Mouse (Mus musculus) embryonic facial prominence, embryonic 12.5 days (tissue): ENCODE results near the gene Srebf2. TPM values are rescaled to one million over a fixed set of nuclear protein-coding genes. Genes with fewer than 3 reads are reported as not detected.

Experiments used
- ATAC-seq: fragments of 200-750 bp; cut with Nextera tagmentation; 2 replicates; pipeline ENCODE4 v1.8.0; 2017; ENCODE audit not compliant: insufficient number of reproducible peaks, insufficient read depth, low FRiP score, low TSS enrichment
- H3K27ac ChIP-seq: fragments of 300-500 bp; sonication (generic); 2 replicates; pipeline ENCODE4 v1.5.1; 2016; ENCODE audit warnings: mild to moderate bottlenecking
- H3K27me3 ChIP-seq: fragments of 300-500 bp; sonication (generic); 2 replicates; pipeline ENCODE4 v1.6.1; 2016; ENCODE audit warnings: mild to moderate bottlenecking, moderate library complexity
- H3K36me3 ChIP-seq: fragments of 300-500 bp; sonication (generic); 2 replicates; pipeline ENCODE4 v1.6.1; 2016; ENCODE audit warnings: mild to moderate bottlenecking
- H3K4me1 ChIP-seq: fragments of 300-500 bp; sonication (generic); 2 replicates; pipeline ENCODE4 v1.6.1; 2016
- H3K4me2 ChIP-seq: fragments of 300-500 bp; sonication (generic); replicated peaks from 2 replicates; pipeline ENCODE4 v1.6.1; 2016; ENCODE audit warnings: mild to moderate bottlenecking, moderate library complexity
- H3K4me3 ChIP-seq: fragments of 300-500 bp; sonication (generic); 2 replicates; pipeline ENCODE4 v1.5.1; 2016; ENCODE audit warnings: mild to moderate bottlenecking
- H3K9ac ChIP-seq: fragments of 300-500 bp; sonication (generic); 2 replicates; pipeline ENCODE4 v1.6.1; 2016; ENCODE audit warnings: mild to moderate bottlenecking, moderate library complexity
- H3K9me3 ChIP-seq: fragments of 300-500 bp; sonication (generic); 2 replicates; pipeline ENCODE4 v1.6.1; 2016; ENCODE audit warnings: mild to moderate bottlenecking, moderate library complexity
- WGBS: fragments of 180-500 bp; shearing (Covaris S2); methylation state at CpG from one replicate; pipeline ENCODE4 v1.1.7; 2016; 5-methylcytosine and 5-hydroxymethylcytosine counted together
- polyA plus RNA-seq: library from polyadenylated mRNA; unstranded; fragments of >200 nt; fragmentation: Nextera tagmentation; extraction: Ambion mirVana; gene quantifications from 2 replicates; pipeline ENCODE4 v1.2.1, GENCODE M21; 2016

Srebf2 gene
- polyA plus RNA-seq, 1 experiment from 2014 or later, result 200 TPM

- Histone ChIP-seq H3K36me3 (peaks cover 28% of the 10 kb centered on the region), H3K27ac (no peak overlapping the region), H3K27me3 (no peaks in the 10 kb centered on the region), H3K9ac (no peak overlapping the region), H3K4me2 (no peak overlapping the region), H3K4me1 (peaks cover 27% of the 10 kb centered on the region), H3K4me3 (no peak overlapping the region), H3K9me3 (no peaks in the 10 kb centered on the region)
- 65% methylated on average over 23 of the region's 23 CpGs for WGBS
- ATAC-seq, result no peak
Observed at GRCm38 (mm10) chr15:82167201-82168168, 20.5 kb downstream of the Srebf2 start.

- Histone ChIP-seq H3K27me3 (no peaks in the 10 kb centered on the region), H3K4me3 (no peak overlapping the region), H3K4me1 (peaks cover 27% of the 10 kb centered on the region), H3K36me3 (peaks cover 45% of the 10 kb centered on the region), H3K27ac (no peak overlapping the region), H3K9ac (no peak overlapping the region), H3K4me2 (no peak overlapping the region), H3K9me3 (no peaks in the 10 kb centered on the region)
- WGBS, result 82% methylated on average over 5 of the region's 5 CpGs
- ATAC-seq, result no peak
Observed at GRCm38 (mm10) chr15:82169671-82170070, 22.7 kb downstream of the Srebf2 start.

- Histone ChIP-seq H3K4me1 (peaks cover 23% of the 10 kb centered on the region), H3K27me3 (no peaks in the 10 kb centered on the region), H3K4me3 (no peak overlapping the region), H3K36me3 (peaks cover 55% of the 10 kb centered on the region), H3K27ac (no peak overlapping the region), H3K4me2 (no peak overlapping the region), H3K9me3 (no peaks in the 10 kb centered on the region), H3K9ac (no peak overlapping the region)
- ATAC-seq, result no peak
- 88% methylated on average over 36 of the region's 36 CpGs for WGBS
Observed at GRCm38 (mm10) chr15:82170437-82171377, 23.7 kb downstream of the Srebf2 start.

- H3K4me1 ChIP-seq, result peaks cover 4% of the 10 kb centered on the region
- no peaks in the 10 kb centered on the region for H3K9me3 ChIP-seq
- no peak overlapping the region for H3K9ac ChIP-seq
- peaks cover 73% of the 10 kb centered on the region for H3K36me3 ChIP-seq
- 86% methylated on average over 8 of the region's 8 CpGs for WGBS
- H3K4me3 ChIP-seq, result no peak overlapping the region
- no peak overlapping the region for H3K27ac ChIP-seq
- H3K27me3 ChIP-seq, result no peaks in the 10 kb centered on the region
- no peak for ATAC-seq
- H3K4me2 ChIP-seq, result no peak overlapping the region
Observed at GRCm38 (mm10) chr15:82172648-82173047, 25.7 kb downstream of the Srebf2 start.

DNA sequence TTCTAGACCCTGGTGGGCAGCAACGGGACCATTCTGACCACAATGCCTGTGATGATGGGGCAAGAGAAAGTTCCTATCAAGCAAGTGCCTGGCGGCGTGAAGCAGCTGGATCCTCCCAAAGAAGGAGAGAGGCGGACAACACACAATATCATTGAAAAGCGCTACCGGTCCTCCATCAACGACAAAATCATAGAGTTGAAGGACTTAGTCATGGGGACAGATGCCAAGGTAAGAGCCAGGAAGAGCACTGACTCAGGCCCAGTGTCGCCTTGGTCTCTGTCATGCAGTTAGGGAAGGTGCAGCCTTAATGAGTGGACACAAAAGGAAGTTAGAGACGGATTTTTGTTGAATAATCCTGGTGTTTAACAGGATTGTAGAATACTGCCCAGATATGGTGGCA lies 28.1 kb downstream of the Srebf2 start:
- WGBS, result 94% methylated on average over 9 of the region's 9 CpGs
- H3K4me1 ChIP-seq, result no peaks in the 10 kb centered on the region
- no peaks in the 10 kb centered on the region for H3K27me3 ChIP-seq
- H3K36me3 ChIP-seq, result peaks cover 93% of the 10 kb centered on the region
- H3K4me3 ChIP-seq, result no peak overlapping the region
- H3K4me2 ChIP-seq, result no peak overlapping the region
- H3K9me3 ChIP-seq, result no peaks in the 10 kb centered on the region
- no peak overlapping the region for H3K27ac ChIP-seq
- ATAC-seq, result no peak
- H3K9ac ChIP-seq, result no peak overlapping the region

DNA sequence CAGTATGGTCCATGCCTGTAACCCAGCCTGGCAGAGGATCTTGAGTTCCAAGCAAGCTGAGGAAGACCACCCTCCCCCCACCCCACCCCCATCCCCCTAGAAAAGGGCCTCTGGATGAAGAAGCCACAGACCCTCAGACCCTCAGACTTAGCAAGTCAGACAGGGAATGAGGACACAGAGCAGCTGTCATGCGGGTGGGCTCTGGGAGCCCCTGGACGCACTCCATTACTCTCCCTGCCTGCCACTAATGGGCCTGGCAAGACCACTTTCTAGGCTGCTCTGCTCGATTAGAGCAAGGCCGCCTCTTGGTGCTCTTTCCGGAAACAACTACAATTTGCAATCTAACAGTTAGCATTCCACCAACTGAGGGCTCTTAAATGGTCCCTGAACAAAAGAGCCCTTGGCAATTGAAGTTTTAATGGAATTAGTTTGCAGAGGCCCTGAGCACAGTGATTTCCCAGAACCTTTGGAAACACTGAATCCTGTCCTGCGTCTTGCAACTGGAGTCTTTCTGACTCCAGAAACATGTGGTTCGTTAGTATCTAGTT lies 30.8 kb downstream of the Srebf2 start:
- no peak overlapping the region for H3K4me3 ChIP-seq
- ATAC-seq, result no peak
- WGBS, result 92% methylated on average over 7 of the region's 7 CpGs
- no peak overlapping the region for H3K27ac ChIP-seq
- no peak overlapping the region for H3K4me2 ChIP-seq
- peaks cover 93% of the 10 kb centered on the region for H3K36me3 ChIP-seq
- peaks cover 9% of the 10 kb centered on the region for H3K9me3 ChIP-seq
- H3K27me3 ChIP-seq, result no peaks in the 10 kb centered on the region
- no peaks in the 10 kb centered on the region for H3K4me1 ChIP-seq
- no peak overlapping the region for H3K9ac ChIP-seq

DNA sequence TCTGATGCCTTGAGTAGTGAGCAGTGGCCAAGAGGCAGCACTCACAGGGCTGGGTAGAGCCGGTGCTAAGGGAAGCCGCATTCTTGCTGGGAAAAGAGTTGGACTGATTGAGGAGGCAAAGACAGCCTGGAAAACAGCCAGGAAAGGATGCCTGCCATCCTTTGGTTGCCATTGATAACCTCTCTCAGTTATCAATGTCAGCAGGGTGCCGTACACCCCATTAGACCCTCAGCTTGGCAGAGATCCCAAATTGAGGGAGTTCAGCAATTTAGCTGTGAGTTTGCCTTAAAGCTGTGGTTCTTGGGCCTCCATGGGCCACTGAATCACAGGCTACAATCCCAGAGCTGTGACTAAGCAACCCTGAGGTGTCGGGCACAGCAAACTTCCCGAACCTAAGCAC lies 34.1 kb downstream of the Srebf2 start:
- Histone ChIP-seq H3K27ac (no peak overlapping the region), H3K9me3 (peaks cover 9% of the 10 kb centered on the region), H3K4me1 (no peaks in the 10 kb centered on the region), H3K4me2 (no peak overlapping the region), H3K9ac (no peak overlapping the region), H3K27me3 (no peaks in the 10 kb centered on the region), H3K36me3 (peaks cover 99% of the 10 kb centered on the region), H3K4me3 (no peak overlapping the region)
- ATAC-seq, result no peak
- WGBS, result 96% methylated on average over 5 of the region's 5 CpGs

DNA sequence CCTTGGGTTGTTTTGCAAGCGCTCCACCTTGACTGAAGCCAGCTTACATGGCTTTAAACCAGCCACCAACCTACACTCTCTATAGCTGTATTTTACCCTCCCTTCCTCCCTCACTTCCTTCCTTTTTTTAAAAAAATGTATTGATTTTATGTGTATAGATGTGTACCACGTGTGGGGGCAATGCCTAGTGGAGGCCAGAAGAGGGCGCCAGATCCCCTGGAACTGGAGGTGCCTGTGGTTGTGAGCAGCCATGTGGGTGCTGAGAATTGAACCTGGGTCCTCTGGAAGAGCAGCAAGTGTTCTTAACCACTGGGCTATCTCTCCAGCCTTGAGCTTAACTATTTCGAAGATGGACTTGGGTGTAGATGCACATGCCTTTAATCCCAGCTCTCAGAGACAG lies 35.3 kb downstream of the Srebf2 start:
- H3K4me3 ChIP-seq, result no peak overlapping the region
- peaks cover 9% of the 10 kb centered on the region for H3K9me3 ChIP-seq
- no peak overlapping the region for H3K9ac ChIP-seq
- no peak for ATAC-seq
- no peaks in the 10 kb centered on the region for H3K27me3 ChIP-seq
- no peak overlapping the region for H3K4me2 ChIP-seq
- peaks cover 100% of the 10 kb centered on the region for H3K36me3 ChIP-seq
- no peaks in the 10 kb centered on the region for H3K4me1 ChIP-seq
- 98% methylated on average over 4 of the region's 4 CpGs for WGBS
- no peak overlapping the region for H3K27ac ChIP-seq

DNA sequence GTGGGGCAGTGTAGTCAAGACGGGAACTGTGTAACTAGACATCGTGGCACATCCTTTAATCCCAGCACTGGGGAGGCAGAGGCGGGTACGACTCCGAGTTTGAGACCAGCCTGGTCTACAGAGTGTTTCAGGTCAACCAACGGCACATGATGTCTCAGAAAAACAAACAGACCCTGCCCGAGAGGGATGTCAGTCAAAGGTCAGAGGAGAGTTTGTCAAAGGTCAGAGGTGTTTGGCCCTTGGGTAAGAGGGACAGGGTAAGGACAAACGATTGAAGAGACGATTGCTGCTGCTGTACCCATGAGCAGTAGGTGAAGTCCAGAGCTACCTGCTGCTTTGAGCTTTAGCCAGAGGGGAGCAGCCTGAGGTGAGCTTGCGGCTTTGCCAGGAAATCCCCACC lies 36.6 kb downstream of the Srebf2 start:
- no peak overlapping the region for H3K4me2 ChIP-seq
- ATAC-seq, result no peak
- H3K27me3 ChIP-seq, result no peaks in the 10 kb centered on the region
- no peak overlapping the region for H3K27ac ChIP-seq
- no peaks in the 10 kb centered on the region for H3K4me1 ChIP-seq
- peaks cover 9% of the 10 kb centered on the region for H3K9me3 ChIP-seq
- H3K9ac ChIP-seq, result no peak overlapping the region
- 57% methylated on average over 10 of the region's 10 CpGs for WGBS
- no peak overlapping the region for H3K4me3 ChIP-seq
- peaks cover 99% of the 10 kb centered on the region for H3K36me3 ChIP-seq

DNA sequence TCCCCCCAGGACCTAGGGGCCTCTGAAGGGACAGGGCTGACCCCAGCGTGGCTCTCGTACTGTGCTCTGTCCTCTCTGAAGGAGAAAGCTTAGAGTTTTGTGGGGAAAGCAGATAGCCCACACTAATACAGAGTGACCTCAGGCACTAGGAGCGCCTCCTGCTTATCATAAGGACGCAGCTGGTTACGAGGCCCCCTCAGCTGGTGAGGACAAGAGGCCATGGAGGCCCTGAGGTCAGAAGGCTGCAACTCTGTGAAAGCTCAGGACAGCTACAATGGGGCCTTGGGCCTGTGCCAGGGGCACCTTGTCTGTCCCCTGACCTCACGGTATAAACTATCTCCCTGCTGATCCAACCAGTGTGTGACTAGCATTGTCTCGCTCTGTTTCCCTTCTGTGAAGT lies 37.2 kb downstream of the Srebf2 start:
- H3K27me3 ChIP-seq, result no peaks in the 10 kb centered on the region
- no peaks in the 10 kb centered on the region for H3K4me1 ChIP-seq
- H3K4me3 ChIP-seq, result no peak overlapping the region
- peaks cover 9% of the 10 kb centered on the region for H3K9me3 ChIP-seq
- no peak overlapping the region for H3K27ac ChIP-seq
- H3K36me3 ChIP-seq, result peaks cover 99% of the 10 kb centered on the region
- no peak for ATAC-seq
- H3K9ac ChIP-seq, result no peak overlapping the region
- no peak overlapping the region for H3K4me2 ChIP-seq
- 79% methylated on average over 7 of the region's 7 CpGs for WGBS

DNA sequence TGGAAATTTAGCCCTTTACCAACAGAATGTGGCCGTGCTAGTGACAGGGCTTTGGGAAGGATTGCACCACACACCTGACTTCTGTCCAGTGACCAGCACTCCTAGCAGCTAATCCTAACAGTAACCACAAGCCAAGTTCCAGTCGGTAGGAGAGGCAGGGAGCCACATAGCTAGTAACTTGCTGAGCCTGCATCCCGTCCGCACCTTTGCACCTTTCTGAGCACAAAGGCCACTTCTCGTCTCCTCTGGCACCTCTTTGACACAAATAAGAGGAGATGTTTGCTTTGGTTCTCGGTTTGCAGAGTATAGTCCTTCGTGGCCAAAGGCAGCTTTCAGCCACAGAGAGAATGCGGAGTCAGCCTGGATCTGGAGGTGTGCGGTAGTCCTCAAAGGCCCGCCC lies 37.7 kb downstream of the Srebf2 start:
- H3K27ac ChIP-seq, result no peak overlapping the region

More for the DNA sequence above, 37.7 kb downstream of the Srebf2 start:
- Histone ChIP-seq H3K4me1 (no peaks in the 10 kb centered on the region), H3K36me3 (peaks cover 99% of the 10 kb centered on the region), H3K27me3 (no peaks in the 10 kb centered on the region), H3K9me3 (peaks cover 9% of the 10 kb centered on the region), H3K4me2 (no peak overlapping the region), H3K4me3 (no peak overlapping the region), H3K9ac (no peak overlapping the region)
- ATAC-seq, result no peak
- WGBS, result 92% methylated on average over 10 of the region's 10 CpGs
